Mouse (Mus musculus) forebrain, embryonic 12.5 days (tissue): ENCODE data around the gene Cyp2t4. TPM values are rescaled to one million over a fixed set of nuclear protein-coding genes. Genes with fewer than 3 reads are reported as not detected.

Experiments used
- ATAC-seq: fragments of 200-750 bp; cut with Nextera tagmentation; 2 replicates; pipeline ENCODE4 v1.8.0; 2017; ENCODE audit warnings: moderate TSS enrichment; ENCODE audit not compliant: low FRiP score
- H3K27ac ChIP-seq: fragments of 300-500 bp; sonication (generic); 2 replicates; pipeline ENCODE4 v1.5.1; 2016; ENCODE audit warnings: mild to moderate bottlenecking
- H3K27me3 ChIP-seq: fragments of 300-500 bp; sonication (generic); 2 replicates; pipeline ENCODE4 v1.6.1; 2016; ENCODE audit warnings: mild to moderate bottlenecking
- H3K36me3 ChIP-seq: fragments of 300-500 bp; sonication (generic); replicated peaks from 2 replicates; pipeline ENCODE4 v1.6.1; 2016; ENCODE audit warnings: mild to moderate bottlenecking
- H3K4me1 ChIP-seq: fragments of 300-500 bp; sonication (generic); 2 replicates; pipeline ENCODE4 v1.6.1; 2016
- H3K4me2 ChIP-seq: fragments of 300-500 bp; sonication (generic); 2 replicates; pipeline ENCODE4 v1.6.1; 2016; ENCODE audit warnings: mild to moderate bottlenecking, moderate library complexity
- H3K4me3 ChIP-seq: fragments of 300-500 bp; sonication (generic); replicated peaks from 2 replicates; pipeline ENCODE4 v1.5.1; 2016; ENCODE audit warnings: mild to moderate bottlenecking
- H3K9ac ChIP-seq: fragments of 300-500 bp; sonication (generic); 2 replicates; pipeline ENCODE4 v1.6.1; 2016; ENCODE audit warnings: mild to moderate bottlenecking
- H3K9me3 ChIP-seq: fragments of 300-500 bp; sonication (generic); 2 replicates; pipeline ENCODE4 v1.6.1; 2016
- WGBS: fragments of 180-500 bp; shearing (Covaris S2); methylation state at CpG from one replicate; pipeline ENCODE4 v1.1.7; 2016; 5-methylcytosine and 5-hydroxymethylcytosine counted together
- polyA plus RNA-seq: library from polyadenylated mRNA; unstranded; fragments of >200 nt; fragmentation: Nextera tagmentation; extraction: Ambion mirVana; gene quantifications from 2 replicates; pipeline ENCODE4 v1.2.1, GENCODE M21; 2016

Cyp2t4 gene
- polyA plus RNA-seq, 1 experiment from 2014 or later = 0.34 TPM

- H3K27ac ChIP-seq = no peak overlapping the region; the same call in 1 of the 2 replicates
- no peak for ATAC-seq
- H3K4me2 ChIP-seq = peak overlapping the region; percentile 86
- peaks cover 69% of the 10 kb centered on the region for H3K4me1 ChIP-seq
- H3K36me3 ChIP-seq = peaks cover 57% of the 10 kb centered on the region
- 85% methylated on average over 5 of the region's 5 CpGs for WGBS
- H3K27me3 ChIP-seq = no peaks in the 10 kb centered on the region
- peak overlapping the region; percentile 76 for H3K9ac ChIP-seq
- H3K4me3 ChIP-seq = peak overlapping the region; percentile 19; the same call in 1 of the 2 replicates
- H3K9me3 ChIP-seq = no peaks in the 10 kb centered on the region
Measured at GRCm38 (mm10) chr7:27162780-27163449, 9.4 kb downstream of the Cyp2t4 start.

- no peak overlapping the region for H3K27ac ChIP-seq
- H3K9me3 ChIP-seq = no peaks in the 10 kb centered on the region
- H3K36me3 ChIP-seq = peaks cover 51% of the 10 kb centered on the region
- peaks cover 69% of the 10 kb centered on the region for H3K4me1 ChIP-seq
- no peaks in the 10 kb centered on the region for H3K27me3 ChIP-seq
- ATAC-seq = no peak
- peak overlapping the region; percentile 76 for H3K9ac ChIP-seq
- H3K4me2 ChIP-seq = peak overlapping the region; percentile 86
- 85% methylated on average over 5 of the region's 5 CpGs for WGBS
- peak overlapping the region; percentile 19; the same call in 1 of the 2 replicates for H3K4me3 ChIP-seq
Measured at GRCm38 (mm10) chr7:27163450-27163805, 9.9 kb downstream of the Cyp2t4 start.

GRCm38 (mm10) chr7:27164112-27164947, 10.8 kb downstream of the Cyp2t4 start:
- no peak for ATAC-seq
- H3K4me2 ChIP-seq = peak overlapping the region; percentile 86
- H3K4me1 ChIP-seq = peaks cover 69% of the 10 kb centered on the region
- peak overlapping the region; percentile 76 for H3K9ac ChIP-seq
- H3K4me3 ChIP-seq = peak overlapping the region; percentile 73
- no peaks in the 10 kb centered on the region for H3K9me3 ChIP-seq
- 83% methylated on average over 33 of the region's 33 CpGs for WGBS
- H3K36me3 ChIP-seq = peaks cover 42% of the 10 kb centered on the region
- H3K27ac ChIP-seq = no peak overlapping the region
- no peaks in the 10 kb centered on the region for H3K27me3 ChIP-seq

- Histone ChIP-seq H3K9ac (peak overlapping the region; percentile 76), H3K36me3 (peaks cover 39% of the 10 kb centered on the region), H3K27me3 (no peaks in the 10 kb centered on the region), H3K9me3 (no peaks in the 10 kb centered on the region), H3K4me1 (peaks cover 64% of the 10 kb centered on the region), H3K4me2 (peak overlapping the region; percentile 86), H3K27ac (0 out of 2 replicates have a peak overlapping the region, but pooled peaks have one; percentile 99), H3K4me3 (peak overlapping the region; percentile 73)
- ATAC-seq = no peak
- 67% methylated on average over 23 of the region's 23 CpGs for WGBS
Measured at GRCm38 (mm10) chr7:27165007-27165655, 11.6 kb downstream of the Cyp2t4 start.

GRCm38 (mm10) chr7:27165696-27166095, 12.2 kb downstream of the Cyp2t4 start:
- Histone ChIP-seq H3K9me3 (no peaks in the 10 kb centered on the region), H3K27me3 (no peaks in the 10 kb centered on the region), H3K4me2 (peak overlapping the region; percentile 86), H3K4me1 (peaks cover 60% of the 10 kb centered on the region), H3K4me3 (peak overlapping the region; percentile 73), H3K36me3 (peaks cover 40% of the 10 kb centered on the region), H3K27ac (peak overlapping the region; percentile 99), H3K9ac (peak overlapping the region; percentile 76)
- ATAC-seq = peak; percentile 1; the same call in 1 of the 2 replicates
- WGBS = 4% methylated on average over 8 of the region's 8 CpGs

- H3K4me1 ChIP-seq = peaks cover 55% of the 10 kb centered on the region
- ATAC-seq = peak; percentile 69
- H3K27ac ChIP-seq = peak overlapping the region; percentile 99
- H3K4me2 ChIP-seq = peak overlapping the region; percentile 86
- peak overlapping the region; percentile 76 for H3K9ac ChIP-seq
- no peaks in the 10 kb centered on the region for H3K9me3 ChIP-seq
- peak overlapping the region; percentile 73 for H3K4me3 ChIP-seq
- WGBS = under 1% methylated on average over 39 of the region's 43 CpGs
- H3K27me3 ChIP-seq = no peaks in the 10 kb centered on the region
- H3K36me3 ChIP-seq = peaks cover 40% of the 10 kb centered on the region
Measured at GRCm38 (mm10) chr7:27166229-27166613, 12.7 kb downstream of the Cyp2t4 start.

GRCm38 (mm10) chr7:27166614-27167474, 13.3 kb downstream of the Cyp2t4 start, which contains the start of gene Egln2:
Gene Egln2, minus strand, starts transcription at chr7:27166802.
- 2% methylated on average over 58 of the region's 61 CpGs for WGBS
- no peaks in the 10 kb centered on the region for H3K9me3 ChIP-seq
- peaks cover 49% of the 10 kb centered on the region for H3K4me1 ChIP-seq
- H3K9ac ChIP-seq = peak within 1 kb of the TSS; percentile 76
- peak within 1 kb of the TSS; percentile 73 for H3K4me3 ChIP-seq
- H3K36me3 ChIP-seq = peaks cover 42% of the 10 kb centered on the region
- H3K27ac ChIP-seq = peak within 1 kb of the TSS; percentile 99
- H3K4me2 ChIP-seq = peak within 1 kb of the TSS; percentile 86
- H3K27me3 ChIP-seq = no peaks in the 10 kb centered on the region
- ATAC-seq = peak; percentile 88

GRCm38 (mm10) chr7:27167475-27168094, 14.1 kb downstream of the Cyp2t4 start:
- Histone ChIP-seq H3K4me2 (peak overlapping the region; percentile 86), H3K27me3 (no peaks in the 10 kb centered on the region), H3K9me3 (no peaks in the 10 kb centered on the region), H3K36me3 (peaks cover 43% of the 10 kb centered on the region), H3K27ac (peak overlapping the region; percentile 99), H3K4me3 (peak overlapping the region; percentile 73), H3K9ac (peak overlapping the region; percentile 76), H3K4me1 (peaks cover 42% of the 10 kb centered on the region)
- 0 out of 2 replicates have a peak, but pooled peaks have one; percentile 2 for ATAC-seq
- WGBS = 79% methylated on average over 11 of the region's 11 CpGs

GRCm38 (mm10) chr7:27168371-27168770, 14.9 kb downstream of the Cyp2t4 start:
- H3K27me3 ChIP-seq = no peaks in the 10 kb centered on the region
- no peak overlapping the region for H3K4me3 ChIP-seq
- no peak overlapping the region for H3K9ac ChIP-seq
- ATAC-seq = no peak
- 92% methylated on average over 5 of the region's 5 CpGs for WGBS
- peaks cover 47% of the 10 kb centered on the region for H3K36me3 ChIP-seq
- no peak overlapping the region for H3K4me2 ChIP-seq
- H3K9me3 ChIP-seq = no peaks in the 10 kb centered on the region
- no peak overlapping the region for H3K27ac ChIP-seq
- peaks cover 34% of the 10 kb centered on the region for H3K4me1 ChIP-seq

- Histone ChIP-seq H3K9ac (no peak overlapping the region), H3K4me3 (no peak overlapping the region), H3K36me3 (peaks cover 43% of the 10 kb centered on the region), H3K9me3 (no peaks in the 10 kb centered on the region), H3K4me1 (peaks cover 9% of the 10 kb centered on the region), H3K4me2 (no peak overlapping the region), H3K27me3 (no peaks in the 10 kb centered on the region), H3K27ac (no peak overlapping the region)
- 91% methylated on average over 3 of the region's 3 CpGs for WGBS
- no peak for ATAC-seq
Measured at GRCm38 (mm10) chr7:27170981-27171380, 17.5 kb downstream of the Cyp2t4 start.

GRCm38 (mm10) chr7:27174496-27174895, 21.0 kb downstream of the Cyp2t4 start:
- no peak overlapping the region for H3K4me2 ChIP-seq
- H3K27ac ChIP-seq = no peak overlapping the region
- ATAC-seq = no peak
- WGBS = 96% methylated on average over 15 of the region's 15 CpGs
- H3K27me3 ChIP-seq = no peaks in the 10 kb centered on the region
- no peaks in the 10 kb centered on the region for H3K9me3 ChIP-seq
- H3K4me3 ChIP-seq = no peak overlapping the region
- H3K4me1 ChIP-seq = peaks cover 9% of the 10 kb centered on the region
- no peak overlapping the region for H3K9ac ChIP-seq
- H3K36me3 ChIP-seq = peaks cover 43% of the 10 kb centered on the region
